Mouse (Mus musculus): ENCODE data around the gene Chd1l. TPM values are rescaled to one million over a fixed set of nuclear protein-coding genes. Genes with fewer than 3 reads are reported as not detected.

Gene Chd1l
- polyA plus RNA-seq, 2 experiments, result 12.8 to 13.5 TPM

- no peak for TF ChIP-seq POLR2A (IDR thresholded peaks at IDR 0.05; ENCODE audit: borderline replicate concordance, extremely low read depth, insufficient read depth, insufficient read length)
- no peak overlapping the region for H3K27ac ChIP-seq (replicated peaks; ENCODE audit: low read depth, low read length)
- no peak overlapping the region for H3K9ac ChIP-seq (ENCODE audit: low read depth, low read length, severe bottlenecking)
- no peak overlapping the region for H3K4me3 ChIP-seq (replicated peaks; ENCODE audit: low read length)
- no peaks in the 10 kb centered on the region for H3K27me3 ChIP-seq (ENCODE audit: control insufficient read depth, insufficient read depth, low read length)
- WGBS, result 82% methylated on average over 5 of the region's 5 CpGs
- H3K36me3 ChIP-seq (ENCODE audit: control insufficient read depth, insufficient read depth, low read length), result 0 out of 2 replicates have a peak, but pooled peaks cover 6% of the 10 kb centered on the region
- H3K9me3 ChIP-seq (ENCODE audit: control insufficient read depth, low read length), result no peaks in the 10 kb centered on the region
- H3K4me1 ChIP-seq (ENCODE audit: control insufficient read depth, insufficient read depth, low read length), result no peaks in the 10 kb centered on the region
- ATAC-seq (ENCODE audit: low FRiP score, low read depth) (no peak), DNase-seq (ENCODE audit: low spot score) (no peak)
- H3K4me2 ChIP-seq (replicated peaks; ENCODE audit: low read depth, low read length, severe bottlenecking), result no peak overlapping the region
These were observed 45.4 kb downstream of the Chd1l start for GRCm38 (mm10) chr3:97564588-97564987.

- no peak overlapping the region for H3K27ac ChIP-seq (replicated peaks; ENCODE audit: low read depth, low read length)
- ATAC-seq (ENCODE audit: low FRiP score, low read depth) (no peak), DNase-seq (ENCODE audit: low spot score) (no peak)
- H3K27me3 ChIP-seq (ENCODE audit: control insufficient read depth, insufficient read depth, low read length), result no peaks in the 10 kb centered on the region
- no peaks in the 10 kb centered on the region for H3K4me1 ChIP-seq (ENCODE audit: control insufficient read depth, insufficient read depth, low read length)
- H3K9me3 ChIP-seq (ENCODE audit: control insufficient read depth, low read length), result no peaks in the 10 kb centered on the region
- no peak for TF ChIP-seq POLR2A (IDR thresholded peaks at IDR 0.05; ENCODE audit: borderline replicate concordance, extremely low read depth, insufficient read depth, insufficient read length)
- H3K9ac ChIP-seq (ENCODE audit: low read depth, low read length, severe bottlenecking), result no peak overlapping the region
- no peak overlapping the region for H3K4me3 ChIP-seq (replicated peaks; ENCODE audit: low read length)
- no peaks in the 10 kb centered on the region for H3K36me3 ChIP-seq (ENCODE audit: control insufficient read depth, insufficient read depth, low read length)
- 90% methylated on average over 5 of the region's 5 CpGs for WGBS
- no peak overlapping the region for H3K4me2 ChIP-seq (replicated peaks; ENCODE audit: low read depth, low read length, severe bottlenecking)
These were observed 51.4 kb downstream of the Chd1l start for GRCm38 (mm10) chr3:97558554-97558953.

- no peak overlapping the region for H3K4me2 ChIP-seq (replicated peaks; ENCODE audit: low read depth, low read length, severe bottlenecking)
- no peaks in the 10 kb centered on the region for H3K36me3 ChIP-seq (ENCODE audit: control insufficient read depth, insufficient read depth, low read length)
- H3K4me1 ChIP-seq (ENCODE audit: control insufficient read depth, insufficient read depth, low read length), result no peaks in the 10 kb centered on the region
- no peak for TF ChIP-seq POLR2A (IDR thresholded peaks at IDR 0.05; ENCODE audit: borderline replicate concordance, extremely low read depth, insufficient read depth, insufficient read length)
- H3K4me3 ChIP-seq (replicated peaks; ENCODE audit: low read length), result no peak overlapping the region
- no peak overlapping the region for H3K27ac ChIP-seq (replicated peaks; ENCODE audit: low read depth, low read length)
- ATAC-seq (ENCODE audit: low FRiP score, low read depth) (no peak), DNase-seq (ENCODE audit: low spot score) (no peak)
- no peaks in the 10 kb centered on the region for H3K9me3 ChIP-seq (ENCODE audit: control insufficient read depth, low read length)
- H3K27me3 ChIP-seq (ENCODE audit: control insufficient read depth, insufficient read depth, low read length), result no peaks in the 10 kb centered on the region
- 54% methylated on average over 8 of the region's 8 CpGs for WGBS
- no peak overlapping the region for H3K9ac ChIP-seq (ENCODE audit: low read depth, low read length, severe bottlenecking)
These were observed 63.8 kb downstream of the Chd1l start for GRCm38 (mm10) chr3:97546205-97546604.

- 22% methylated on average over 1 of the region's 1 CpGs for WGBS
- H3K36me3 ChIP-seq (ENCODE audit: control insufficient read depth, insufficient read depth, low read length), result no peaks in the 10 kb centered on the region
These were observed 69.8 kb downstream of the Chd1l start for GRCm38 (mm10) chr3:97540171-97540570.

GRCm38 (mm10) chr3:97538634-97539033 is 71.4 kb downstream of the Chd1l start:
- ATAC-seq (ENCODE audit: low FRiP score, low read depth) (no peak), DNase-seq (ENCODE audit: low spot score) (no peak)
- Histone ChIP-seq H3K4me2 (replicated peaks; ENCODE audit: low read depth, low read length, severe bottlenecking) (no peak overlapping the region), H3K36me3 (ENCODE audit: control insufficient read depth, insufficient read depth, low read length) (no peaks in the 10 kb centered on the region), H3K27ac (replicated peaks; ENCODE audit: low read depth, low read length) (no peak overlapping the region), H3K9ac (ENCODE audit: low read depth, low read length, severe bottlenecking) (no peak overlapping the region), H3K4me1 (ENCODE audit: control insufficient read depth, insufficient read depth, low read length) (no peaks in the 10 kb centered on the region), H3K4me3 (replicated peaks; ENCODE audit: low read length) (no peak overlapping the region), H3K27me3 (ENCODE audit: control insufficient read depth, insufficient read depth, low read length) (no peaks in the 10 kb centered on the region), H3K9me3 (ENCODE audit: control insufficient read depth, low read length) (no peaks in the 10 kb centered on the region)
- WGBS, result 63% methylated on average over 1 of the region's 1 CpGs
- no peak for TF ChIP-seq POLR2A (IDR thresholded peaks at IDR 0.05; ENCODE audit: borderline replicate concordance, extremely low read depth, insufficient read depth, insufficient read length)

More at GRCm38 (mm10) chr3:97540171-97540570, 69.8 kb downstream of the Chd1l start:
- Histone ChIP-seq H3K9me3 (ENCODE audit: control insufficient read depth, low read length) (no peaks in the 10 kb centered on the region), H3K4me1 (ENCODE audit: control insufficient read depth, insufficient read depth, low read length) (no peaks in the 10 kb centered on the region), H3K27ac (replicated peaks; ENCODE audit: low read depth, low read length) (no peak overlapping the region), H3K27me3 (ENCODE audit: control insufficient read depth, insufficient read depth, low read length) (no peaks in the 10 kb centered on the region), H3K4me2 (replicated peaks; ENCODE audit: low read depth, low read length, severe bottlenecking) (no peak overlapping the region), H3K4me3 (replicated peaks; ENCODE audit: low read length) (no peak overlapping the region), H3K9ac (ENCODE audit: low read depth, low read length, severe bottlenecking) (no peak overlapping the region)
- no peak for DNase-seq (ENCODE audit: low spot score)
- no peak for TF ChIP-seq POLR2A (IDR thresholded peaks at IDR 0.05; ENCODE audit: borderline replicate concordance, extremely low read depth, insufficient read depth, insufficient read length)
- ATAC-seq (ENCODE audit: low FRiP score, low read depth), result no peak

- DNase-seq (ENCODE audit: low spot score), result no peak
- H3K9me3 ChIP-seq (ENCODE audit: control insufficient read depth, low read length), result no peaks in the 10 kb centered on the region
- H3K27ac ChIP-seq (replicated peaks; ENCODE audit: low read depth, low read length), result no peak overlapping the region
- no peak overlapping the region for H3K4me2 ChIP-seq (replicated peaks; ENCODE audit: low read depth, low read length, severe bottlenecking)
- H3K4me3 ChIP-seq (replicated peaks; ENCODE audit: low read length), result no peak overlapping the region
- H3K36me3 ChIP-seq (ENCODE audit: control insufficient read depth, insufficient read depth, low read length), result no peaks in the 10 kb centered on the region
- no peak overlapping the region for H3K9ac ChIP-seq (ENCODE audit: low read depth, low read length, severe bottlenecking)
- no peak for ATAC-seq (ENCODE audit: low FRiP score, low read depth)
- no peaks in the 10 kb centered on the region for H3K4me1 ChIP-seq (ENCODE audit: control insufficient read depth, insufficient read depth, low read length)
- no peak for TF ChIP-seq POLR2A (IDR thresholded peaks at IDR 0.05; ENCODE audit: borderline replicate concordance, extremely low read depth, insufficient read depth, insufficient read length)
- no peaks in the 10 kb centered on the region for H3K27me3 ChIP-seq (ENCODE audit: control insufficient read depth, insufficient read depth, low read length)
- WGBS, result 82% methylated on average over 2 of the region's 2 CpGs
These were observed 73.0 kb downstream of the Chd1l start for GRCm38 (mm10) chr3:97537006-97537405.

All from limb, embryonic 14.5 days (tissue).